In genomic region chrX:150510631-150511030, GRCm38 (mm10) we compare ENCODE assay signal across 8 mouse cellular contexts. TPM values are rescaled to one million over a fixed set of nuclear protein-coding genes. Genes with fewer than 3 reads are reported as not detected.
DNase-seq lines count a peak whose midpoint lies in the region; ATAC-seq and TF ChIP-seq lines count a peak whose summit lies in the region.

No protein-coding gene starts in this region.

- H3K9ac ChIP-seq in heart, postnatal 0 days (replicated peaks; ENCODE audit: low read depth, low read length) = no peak overlapping the region
- H3K9ac ChIP-seq in MEL (ENCODE audit: control insufficient read depth, low read depth, low read length, poor library complexity, severe bottlenecking) = no peak overlapping the region

- no peak overlapping the region for H3K4me3 ChIP-seq in heart, postnatal 0 days (ENCODE audit: low read depth, low read length)
- no peak overlapping the region for H3K4me3 ChIP-seq in heart, embryonic 10.5 days
- H3K4me3 ChIP-seq in MEL (ENCODE audit: control insufficient read depth in 1 of 2, insufficient read depth in 1 of 2, low read depth in 2 of 2, low read length in 2 of 2) = no peak overlapping the region

- H3K27ac ChIP-seq in heart, postnatal 0 days (ENCODE audit: low read depth) = no peak overlapping the region
- H3K27ac ChIP-seq in heart, embryonic 10.5 days = no peak overlapping the region
- no peak overlapping the region for H3K27ac ChIP-seq in MEL (ENCODE audit: control insufficient read depth, low read depth, low read length)

- no peaks in the 10 kb centered on the region for H3K36me3 ChIP-seq in heart, postnatal 0 days (replicated peaks; ENCODE audit: control insufficient read depth, insufficient read depth, low read length)
- peaks cover 3% of the 10 kb centered on the region; the same call in 1 of the 2 replicates for H3K36me3 ChIP-seq in heart, embryonic 10.5 days
- peaks cover 0 to 17% of the 10 kb centered on the region in 2 experiments; a peak in 2 of 4 replicates for H3K36me3 ChIP-seq in MEL (ENCODE audit: control insufficient read depth in 1 of 2, insufficient read depth in 2 of 2, low read length in 2 of 2)

- no peaks in the 10 kb centered on the region for H3K9me3 ChIP-seq in heart, postnatal 0 days (replicated peaks; ENCODE audit: control insufficient read depth, low read length)
- H3K9me3 ChIP-seq in heart, embryonic 10.5 days = no peaks in the 10 kb centered on the region
- no peaks in the 10 kb centered on the region for H3K9me3 ChIP-seq in MEL (replicated peaks; ENCODE audit: insufficient read depth, low read length)

- TF ChIP-seq CTCF in heart, postnatal 0 days (IDR thresholded peaks at IDR 0.05; ENCODE audit: low read depth) = peak; percentile 58
- TF ChIP-seq CTCF in MEL (IDR thresholded peaks at IDR 0.05 in 2 of 3, conservative IDR thresholded peaks at IDR 0.05 in 1 of 3; ENCODE audit: control insufficient read depth in 1 of 3, insufficient read depth in 1 of 3, low read depth in 2 of 3, low read length in 3 of 3, poor library complexity in 1 of 3, severe bottlenecking in 1 of 3) = peak in 2 of 3 experiments; percentile 60 to 91; a peak in 4 of 6 replicates

- no peak for ATAC-seq in heart, postnatal 0 days (ENCODE audit: insufficient read depth, low read depth)

- WGBS in heart, postnatal 0 days = 40% methylated on average over 4 of the region's 4 CpGs
- WGBS in heart, embryonic 10.5 days = 46% methylated on average over 4 of the region's 4 CpGs

- no peaks in the 10 kb centered on the region for H3K79me2 ChIP-seq in MEL (ENCODE audit: control insufficient read depth, insufficient read depth, low read length, poor library complexity)

- TF ChIP-seq POLR2A in MEL (IDR thresholded peaks at IDR 0.05; ENCODE audit: control insufficient read depth in 1 of 2, insufficient read depth in 1 of 2, low read depth in 1 of 2, low read length in 2 of 2, poor library complexity in 1 of 2) = no peak

- no peaks in the 10 kb centered on the region for H3K4me1 ChIP-seq in heart, postnatal 0 days (ENCODE audit: control insufficient read depth, insufficient read depth)
- no peaks in the 10 kb centered on the region for H3K4me1 ChIP-seq in heart, embryonic 10.5 days
- H3K4me1 ChIP-seq in MEL (ENCODE audit: control insufficient read depth in 1 of 2, insufficient read depth in 2 of 2, low read length in 2 of 2) = peaks cover 0 to 6% of the 10 kb centered on the region in 2 experiments; a peak in 2 of 4 replicates

- peak; percentile 99 for TF ChIP-seq RAD21 in MEL (IDR thresholded peaks at IDR 0.05; ENCODE audit: low read depth, low read length)

- TF ChIP-seq EP300 in heart, postnatal 0 days (IDR thresholded peaks at IDR 0.05; ENCODE audit: low read depth) = no peak
- TF ChIP-seq EP300 in MEL (IDR thresholded peaks at IDR 0.05; ENCODE audit: low read depth in 1 of 2, low read length in 2 of 2) = no peak

- H3K27me3 ChIP-seq in heart, postnatal 0 days (ENCODE audit: control insufficient read depth, insufficient read depth, low read length) = no peaks in the 10 kb centered on the region
- H3K27me3 ChIP-seq in heart, embryonic 10.5 days (ENCODE audit: insufficient read depth, poor library complexity, severe bottlenecking) = no peaks in the 10 kb centered on the region
- H3K27me3 ChIP-seq in MEL (ENCODE audit: control insufficient read depth in 1 of 2, insufficient read depth in 2 of 2, low read length in 2 of 2) = no peaks in the 10 kb centered on the region

- no peak overlapping the region for H3K4me2 ChIP-seq in heart, postnatal 0 days (ENCODE audit: low read depth, low read length)

- peak; percentile 36 for DNase-seq in heart, postnatal 0 days (ENCODE audit: low spot score)
- DNase-seq in heart, embryonic 10.5 days (ENCODE audit: low spot score) = no peak
- peak; percentile 74 for DNase-seq in 3T3-L1 (ENCODE audit: low read depth, low spot score)
- DNase-seq in MEL (ENCODE audit: low read depth, low spot score) = peak; percentile 83
- peak; percentile 28 for DNase-seq in embryo, embryonic 11 days
- peak; percentile 11 for DNase-seq in lung, postnatal 14 days
- DNase-seq in layer of hippocampus, postnatal 25 days (ENCODE audit: extremely low spot score in 1 of 2, low spot score in 1 of 2) = no peak
- no peak for DNase-seq in right cerebral cortex, postnatal 36 days (ENCODE audit: low spot score in 2 of 2)

TF ChIP-seq in MEL, 35 proteins besides CTCF, POLR2A, EP300 and RAD21:
- TF ChIP-seq BHLHE40 (IDR thresholded peaks at IDR 0.05; ENCODE audit: borderline replicate concordance, low read depth, low read length) = no peak
- TF ChIP-seq ZNF384 (IDR thresholded peaks at IDR 0.05; ENCODE audit: low read depth, low read length) = peak; percentile 35; the same call in 1 of the 2 replicates
- TF ChIP-seq RCOR1 (IDR thresholded peaks at IDR 0.05; ENCODE audit: low read depth, low read length) = no peak
- no peak for TF ChIP-seq ELF1 (IDR thresholded peaks at IDR 0.05; ENCODE audit: low read depth, low read length)
- TF ChIP-seq ZC3H11A (IDR thresholded peaks at IDR 0.05; ENCODE audit: low read depth, low read length) = peak; percentile 90
- TF ChIP-seq ETS1 (IDR thresholded peaks at IDR 0.05; ENCODE audit: low read depth, low read length) = no peak
- peak; percentile 83 for TF ChIP-seq SMC3 (IDR thresholded peaks at IDR 0.05; ENCODE audit: low read depth, low read length)
TF ChIP-seq in MEL: peak in this region for 3.

RNA-seq across cellular contexts. Expression of gene Alas2, which starts 36.5 kb away (rescaled TPM):
- total RNA-seq in heart, postnatal 0 days (2014; rRNA removed; ENCODE audit: low replicate concordance) = 61.8 and 69.0 TPM in 2 replicates
- polyA plus RNA-seq in heart, postnatal 0 days (2015; fragmentation: Nextera tagmentation; extraction: Ambion mirVana) = 30.5 and 49.5 TPM in 2 replicates
- 143 and 161 TPM in 2 replicates for polyA plus RNA-seq in heart, embryonic 10.5 days (2016; fragmentation: Nextera tagmentation; extraction: Ambion mirVana)
- total RNA-seq in MEL (2012; rRNA removed) = 22.6 and 35.6 TPM in 2 replicates
- polyA plus RNA-seq in MEL (2012; ENCODE audit: insufficient read depth in 1 of 2, insufficient read length in 2 of 2, low read depth in 1 of 2, low replicate concordance in 2 of 2, missing spikeins in 1 of 2) = 10 to 100 TPM in 1 of 2 experiments, not detected in 1; 79.1 TPM
- 1 to 10 TPM; 9.2 to 9.4 TPM for total RNA-seq in layer of hippocampus, postnatal 25 days (2021)

RNA-seq across cellular contexts. Expression of gene Tmem29, which starts 51.7 kb away (rescaled TPM):
- total RNA-seq in heart, postnatal 0 days (2014; rRNA removed; ENCODE audit: low replicate concordance) = 0.92 and 9.0 TPM in 2 replicates
- 9.1 and 9.3 TPM in 2 replicates for polyA plus RNA-seq in heart, postnatal 0 days (2015; fragmentation: Nextera tagmentation; extraction: Ambion mirVana)
- polyA plus RNA-seq in heart, embryonic 10.5 days (2016; fragmentation: Nextera tagmentation; extraction: Ambion mirVana) = 23.9 and 30.0 TPM in 2 replicates
- total RNA-seq in MEL (2012; rRNA removed) = 36.4 and 37.1 TPM in 2 replicates
- 10 to 100 TPM in 1 of 2 experiments, not detected in 1; 66.5 TPM for polyA plus RNA-seq in MEL (2012; ENCODE audit: insufficient read depth in 1 of 2, insufficient read length in 2 of 2, low read depth in 1 of 2, low replicate concordance in 2 of 2, missing spikeins in 1 of 2)
- total RNA-seq in layer of hippocampus, postnatal 25 days (2021) = 10 to 100 TPM; 41.1 to 42.4 TPM

Comparison
In these comparisons a context has a peak if more than half of its experiments do, and no peak if none do; other contexts are left out.
1. DNase-seq: peak in heart, postnatal 0 days (single experiment), 3T3-L1 (single experiment), MEL (single experiment), embryo, embryonic 11 days (single experiment) and lung, postnatal 14 days (single experiment); none in heart, embryonic 10.5 days (single experiment), layer of hippocampus, postnatal 25 days (0 of 2) and right cerebral cortex, postnatal 36 days (0 of 2).